Comparison of ENCODE assay signal across 8 mouse cellular contexts in genomic region chr17:9428374-9428994, GRCm38 (mm10). TPM values are rescaled to one million over a fixed set of nuclear protein-coding genes. Genes with fewer than 3 reads are reported as not detected.
A peak's percentile ranks its signal among the peaks of the same experiment; 100 is the strongest.
DNase-seq lines count a peak whose midpoint lies in the region; ATAC-seq lines count a peak whose summit lies in the region.

No protein-coding gene starts in this region.

- peak; percentile 4 for DNase-seq in adrenal gland, postnatal 10 days
- DNase-seq in adrenal gland, adult (ENCODE audit: inconsistent age in 2 of 2, low spot score in 1 of 2): no peak
- DNase-seq in cerebellum, postnatal 4 days (ENCODE audit: low spot score in 2 of 2): peak; percentile 33 to 56
- peak; percentile 52 for DNase-seq in kidney, postnatal 14 days
- DNase-seq in neural tube, embryonic 10.5 days (ENCODE audit: extremely low spot score, low spot score): peak; percentile 29
- no peak for DNase-seq in thymus, adult 18-20 months
- no peak for DNase-seq in lung, postnatal 10 days

- ATAC-seq in monocyte, adult 5-6 weeks (replicated peaks; ENCODE audit: insufficient number of reproducible peaks, low FRiP score, low TSS enrichment, poor library complexity, severe bottlenecking): no peak

RNA-seq across cellular contexts. Expression of gene Gm17728, which starts 6.6 kb away (rescaled TPM):
- total RNA-seq in adrenal gland, postnatal 10 days (2021): not detected
- total RNA-seq in monocyte, adult 5-6 weeks (2017): not detected in 3 replicates

Comparison
In these comparisons a context has a peak if more than half of its experiments do, and no peak if none do; other contexts are left out.
1. DNase-seq: peak in adrenal gland, postnatal 10 days (single experiment), cerebellum, postnatal 4 days (2 of 2), kidney, postnatal 14 days (single experiment) and neural tube, embryonic 10.5 days (single experiment); none in adrenal gland, adult (0 of 2), thymus, adult 18-20 months (0 of 2) and lung, postnatal 10 days (single experiment).